Mouse (Mus musculus): ENCODE measurements at regions not wholly inside any gene's neighbourhood (a gene's known extent, or its start where the extent isn't known, plus 50 kb on each side); places are given as distances from the start of the nearest gene placed in this dataset. TPM values are rescaled to one million over a fixed set of nuclear protein-coding genes. Genes with fewer than 3 reads are reported as not detected.

DNA sequence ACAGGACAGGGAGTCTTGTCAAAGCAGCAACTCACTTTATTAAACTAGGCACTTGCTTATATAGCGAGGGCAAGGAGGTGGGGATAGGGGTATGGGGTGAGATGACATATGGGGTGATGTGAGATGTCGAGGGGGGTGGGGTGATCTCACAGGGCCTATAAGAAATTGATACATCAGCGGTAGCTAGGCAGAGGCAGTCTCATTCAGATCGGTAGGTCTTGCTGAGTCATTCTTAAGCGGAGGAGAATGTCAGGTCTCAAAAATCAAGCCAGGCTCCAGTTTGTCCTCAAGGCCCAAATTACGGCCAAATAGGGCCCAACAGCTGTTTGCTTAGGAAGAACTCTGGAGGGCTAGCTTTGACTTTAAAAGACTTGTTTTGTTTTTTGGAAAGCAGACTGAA is 60.7 kb upstream of the Peli1 start:
- Histone ChIP-seq H3K27ac (no peak overlapping the region), H3K9ac (no peak overlapping the region), H3K36me3 (no peaks in the 10 kb centered on the region), H3K4me2 (no peak overlapping the region), H3K27me3 (no peaks in the 10 kb centered on the region), H3K4me1 (replicated peaks) (peaks cover 11% of the 10 kb centered on the region; the same call in 1 of the 2 replicates), H3K9me3 (no peaks in the 10 kb centered on the region), H3K4me3 (no peak overlapping the region)
- 95% methylated on average over 6 of the region's 6 CpGs for WGBS
- ATAC-seq (ENCODE audit: low FRiP score) = no peak

GRCm38 (mm10) chr11:21031816-21032215 is 59.3 kb upstream of the Peli1 start:
- Histone ChIP-seq H3K4me2 (no peak overlapping the region), H3K9ac (no peak overlapping the region), H3K36me3 (no peaks in the 10 kb centered on the region), H3K27me3 (no peaks in the 10 kb centered on the region), H3K4me3 (no peak overlapping the region), H3K9me3 (no peaks in the 10 kb centered on the region), H3K4me1 (replicated peaks) (peaks cover 15% of the 10 kb centered on the region; the same call in 1 of the 2 replicates), H3K27ac (no peak overlapping the region)
- no peak for ATAC-seq (ENCODE audit: low FRiP score)
- 93% methylated on average over 2 of the region's 2 CpGs for WGBS

GRCm38 (mm10) chr11:21033234-21033822 is 57.8 kb upstream of the Peli1 start:
- Histone ChIP-seq H3K36me3 (no peaks in the 10 kb centered on the region), H3K4me3 (no peak overlapping the region), H3K27ac (no peak overlapping the region), H3K27me3 (no peaks in the 10 kb centered on the region), H3K4me2 (no peak overlapping the region), H3K9ac (no peak overlapping the region), H3K4me1 (replicated peaks) (peaks cover 15% of the 10 kb centered on the region; the same call in 1 of the 2 replicates), H3K9me3 (no peaks in the 10 kb centered on the region)
- WGBS = 85% methylated on average over 14 of the region's 14 CpGs
- ATAC-seq (ENCODE audit: low FRiP score) = no peak

DNA sequence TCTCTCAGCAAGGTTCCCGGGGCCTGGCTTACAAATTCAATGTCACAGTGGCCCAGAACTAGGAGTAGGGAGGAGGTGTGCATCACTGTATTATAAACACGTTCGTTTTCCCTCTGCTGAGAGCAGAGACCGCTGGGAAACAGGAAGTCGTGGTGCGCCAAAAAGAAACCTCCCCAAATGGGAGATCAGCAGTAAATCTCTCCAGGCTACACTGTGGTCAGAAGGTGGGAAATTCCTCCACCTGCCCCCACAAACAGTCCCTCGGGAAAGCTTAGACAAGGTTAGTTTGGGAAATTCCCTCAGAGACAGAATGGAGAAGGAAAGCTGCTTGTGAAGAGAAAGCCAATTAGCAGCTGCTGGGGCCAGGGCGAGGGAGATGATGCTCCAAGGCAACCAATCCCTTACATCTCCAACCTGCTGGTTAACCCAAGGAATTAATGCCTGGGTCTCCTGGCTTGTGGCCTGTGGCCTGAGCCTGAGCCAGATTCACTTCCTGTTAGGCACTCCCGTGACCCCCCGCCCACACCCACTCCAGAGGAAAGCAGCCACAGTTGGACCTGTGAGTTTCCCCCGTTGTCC is 57.2 kb upstream of the Peli1 start:
- Histone ChIP-seq H3K27me3 (no peaks in the 10 kb centered on the region), H3K27ac (0 out of 2 replicates have a peak overlapping the region, but pooled peaks have one; percentile 8), H3K4me1 (replicated peaks) (peaks cover 15% of the 10 kb centered on the region; the same call in 1 of the 2 replicates), H3K36me3 (no peaks in the 10 kb centered on the region), H3K4me3 (no peak overlapping the region), H3K9ac (no peak overlapping the region), H3K4me2 (no peak overlapping the region), H3K9me3 (no peaks in the 10 kb centered on the region)
- ATAC-seq (ENCODE audit: low FRiP score) = no peak
- WGBS = 69% methylated on average over 11 of the region's 11 CpGs

DNA sequence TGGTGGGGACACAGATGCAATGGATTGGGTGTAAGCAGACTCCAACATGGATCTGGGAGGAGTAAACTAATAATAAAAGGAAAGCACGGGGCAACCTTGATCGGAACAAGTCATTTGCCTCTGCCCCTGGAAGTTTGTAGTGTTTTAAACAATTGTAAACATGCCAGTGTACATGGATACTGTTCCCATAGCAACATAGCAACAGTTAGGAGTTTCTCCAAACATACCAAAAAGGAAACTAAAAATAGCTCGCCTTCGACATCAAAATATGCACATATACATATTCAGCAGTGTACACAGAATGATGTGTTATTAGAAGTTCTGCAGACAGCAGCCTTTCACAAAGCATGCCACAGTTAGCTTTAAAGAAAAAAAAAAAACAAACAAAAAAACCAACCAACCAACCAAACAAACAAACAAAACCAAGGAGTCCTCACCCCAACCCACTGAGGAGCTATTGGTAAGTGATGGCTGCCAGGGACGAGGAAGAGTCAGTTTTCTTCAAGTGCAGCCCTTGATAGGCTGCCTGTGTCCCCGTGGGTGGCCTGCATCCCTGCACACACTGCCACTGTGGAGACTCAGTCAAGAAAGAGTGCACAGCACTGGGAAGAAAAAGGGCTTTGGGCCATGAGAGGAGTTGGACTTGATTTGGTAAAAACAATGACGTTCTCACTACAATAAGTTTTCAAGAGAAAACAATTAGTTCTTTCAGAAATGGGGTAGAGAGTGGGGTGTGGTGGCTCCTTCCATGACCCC is 54.8 kb upstream of the Peli1 start:
- Histone ChIP-seq H3K9me3 (no peaks in the 10 kb centered on the region), H3K4me2 (no peak overlapping the region), H3K4me1 (replicated peaks) (peaks cover 15% of the 10 kb centered on the region; the same call in 1 of the 2 replicates), H3K36me3 (no peaks in the 10 kb centered on the region), H3K27ac (no peak overlapping the region), H3K4me3 (no peak overlapping the region), H3K9ac (no peak overlapping the region), H3K27me3 (no peaks in the 10 kb centered on the region)
- no peak for ATAC-seq (ENCODE audit: low FRiP score)
- WGBS = 24% methylated on average over 7 of the region's 7 CpGs

GRCm38 (mm10) chr11:21037267-21037906 is 53.7 kb upstream of the Peli1 start:
- H3K36me3 ChIP-seq = no peaks in the 10 kb centered on the region
- no peak overlapping the region for H3K4me3 ChIP-seq
- H3K4me1 ChIP-seq (replicated peaks) = peaks cover 15% of the 10 kb centered on the region; the same call in 1 of the 2 replicates
- H3K27ac ChIP-seq = no peak overlapping the region
- no peak overlapping the region for H3K4me2 ChIP-seq
- H3K9me3 ChIP-seq = no peaks in the 10 kb centered on the region
- 93% methylated on average over 6 of the region's 6 CpGs for WGBS
- no peaks in the 10 kb centered on the region for H3K27me3 ChIP-seq
- no peak for ATAC-seq (ENCODE audit: low FRiP score)
- no peak overlapping the region for H3K9ac ChIP-seq

DNA sequence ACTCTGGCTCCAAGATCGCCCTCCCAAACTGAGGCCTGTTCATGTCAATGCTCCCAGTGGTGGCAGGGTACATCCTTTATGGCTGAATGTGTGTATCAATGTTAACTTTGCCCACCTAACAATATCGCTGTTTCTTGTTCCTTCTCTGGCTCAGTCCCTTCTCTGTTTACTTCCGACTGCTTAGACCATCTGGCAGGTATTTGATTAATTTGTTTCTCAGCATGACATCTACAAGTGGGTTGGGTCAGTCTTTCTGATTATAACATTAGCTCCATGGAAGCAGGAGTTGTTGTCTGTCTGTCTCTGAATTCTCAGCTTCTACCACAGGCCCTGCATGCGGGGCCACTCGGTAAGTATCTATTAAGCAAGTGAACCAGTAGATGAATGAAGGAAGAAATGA is 49.9 kb upstream of the Peli1 start:
- H3K27me3 ChIP-seq = no peaks in the 10 kb centered on the region
- no peak overlapping the region for H3K9ac ChIP-seq
- H3K27ac ChIP-seq = no peak overlapping the region
- no peak overlapping the region for H3K4me2 ChIP-seq
- no peak for ATAC-seq (ENCODE audit: low FRiP score)
- H3K9me3 ChIP-seq = no peaks in the 10 kb centered on the region
- no peak overlapping the region for H3K4me3 ChIP-seq
- no peaks in the 10 kb centered on the region for H3K36me3 ChIP-seq
- 0 out of 2 replicates have a peak, but pooled peaks cover 4% of the 10 kb centered on the region for H3K4me1 ChIP-seq (replicated peaks)
- 79% methylated on average over 5 of the region's 5 CpGs for WGBS

Small RNA genes lying in the stretch of these regions (microRNA-seq; reads per million reads assigned to microRNA genes)
- gene Gm23681 = not detected
